Mouse (Mus musculus): ENCODE data around the gene Ccpg1. TPM values are rescaled to one million over a fixed set of nuclear protein-coding genes. Genes with fewer than 3 reads are reported as not detected.

Gene Ccpg1
- total RNA-seq, 2 experiments from 2014 or later: 115 to 120 TPM

DNA sequence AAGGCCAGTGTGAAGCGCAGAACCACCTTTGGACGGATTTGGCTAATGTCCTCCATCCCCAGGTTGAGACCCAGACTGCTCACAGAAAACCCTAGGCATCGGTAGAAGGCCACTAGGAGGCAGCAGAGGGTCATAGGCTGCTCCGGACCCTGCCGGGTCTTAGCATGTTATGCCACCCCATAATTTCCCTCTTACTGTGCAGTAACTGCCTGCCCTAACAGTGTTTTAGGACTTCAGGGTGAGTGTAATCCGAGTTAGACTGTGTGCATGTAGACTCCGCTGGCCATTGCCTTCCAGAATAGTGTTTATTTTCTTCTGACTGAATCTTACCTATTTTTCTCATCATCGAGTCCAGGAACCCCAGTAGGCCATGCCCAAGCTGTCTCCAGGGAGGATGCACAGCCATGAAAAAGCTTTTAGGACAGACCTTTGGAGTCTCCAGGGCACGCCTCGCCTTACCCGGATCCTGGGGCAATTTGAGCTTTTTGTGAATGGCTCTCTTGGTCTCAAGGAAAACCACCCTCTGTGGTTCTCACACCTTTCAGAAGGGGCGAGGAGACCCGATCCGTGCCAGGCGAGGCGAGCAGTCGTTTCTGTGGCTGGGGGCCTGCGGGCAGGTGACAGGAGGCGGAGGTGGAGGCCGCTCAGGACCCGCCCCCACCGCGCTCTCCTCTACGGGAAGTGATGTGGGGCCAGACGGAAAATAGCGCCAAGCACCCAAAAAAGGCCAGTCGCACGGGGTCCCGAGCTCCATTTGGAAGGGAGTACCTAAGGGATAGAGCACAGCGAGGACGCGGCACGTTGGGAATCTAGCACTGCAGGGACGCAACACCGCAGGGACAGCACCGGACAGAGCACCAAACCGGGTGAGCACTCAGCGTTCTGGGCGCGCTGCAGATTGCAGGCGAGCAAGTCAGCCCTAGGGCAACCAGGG is 59.2 kb downstream of the Ccpg1 start, which contains the start of gene Rab27a:
Gene Rab27a, plus strand, starts transcription at position 709 of the 934 bp plus-strand sequence.
- peak; percentile 85 to 89 for DNase-seq (ENCODE audit: low spot score in 2 of 2)

- no peak for DNase-seq (ENCODE audit: low spot score in 2 of 2)
These were observed 60.0 kb downstream of the Ccpg1 start for GRCm38 (mm10) chr9:73045204-73045603.

DNA sequence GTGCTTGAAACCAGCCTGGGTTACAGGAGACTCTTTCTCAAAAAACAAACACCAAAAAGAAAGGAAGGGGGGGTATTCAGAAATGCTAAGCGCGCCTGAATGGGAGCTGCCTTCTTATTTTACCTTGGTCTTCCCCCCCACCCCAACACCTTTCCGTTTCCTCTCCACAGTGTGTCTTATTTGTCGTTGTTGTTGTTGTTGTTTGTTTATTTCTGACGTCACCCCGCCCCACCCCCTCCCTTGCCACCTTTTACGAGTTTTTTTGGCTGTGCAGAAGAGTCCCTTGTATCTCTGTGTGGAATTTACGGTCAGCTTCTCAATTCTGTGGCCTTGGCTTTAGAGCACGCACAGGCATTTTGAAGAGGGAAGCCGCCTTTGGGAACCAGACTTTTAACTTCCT is 60.5 kb downstream of the Ccpg1 start:
- DNase-seq (ENCODE audit: low spot score in 2 of 2): no peak

DNA sequence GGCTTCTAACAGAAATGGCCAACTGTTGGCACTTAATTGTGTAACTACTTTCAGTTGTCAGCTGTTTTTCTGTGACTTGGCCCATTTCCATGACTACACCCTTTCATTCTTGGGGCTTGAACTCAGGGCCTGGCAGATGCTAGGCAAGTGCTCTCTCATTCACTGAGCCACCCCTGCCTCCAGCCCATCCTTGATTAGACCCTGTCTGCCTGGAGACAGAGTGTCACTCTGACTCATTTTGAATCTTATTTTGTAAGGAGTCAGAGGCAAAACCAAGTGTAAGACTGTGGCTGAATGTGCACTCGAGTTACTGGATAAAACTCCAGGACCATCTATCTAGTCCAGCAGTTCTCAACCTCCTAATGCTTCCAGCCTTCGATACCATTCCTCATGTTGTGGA is 62.7 kb downstream of the Ccpg1 start:
- no peak for DNase-seq (ENCODE audit: low spot score in 2 of 2)

DNA sequence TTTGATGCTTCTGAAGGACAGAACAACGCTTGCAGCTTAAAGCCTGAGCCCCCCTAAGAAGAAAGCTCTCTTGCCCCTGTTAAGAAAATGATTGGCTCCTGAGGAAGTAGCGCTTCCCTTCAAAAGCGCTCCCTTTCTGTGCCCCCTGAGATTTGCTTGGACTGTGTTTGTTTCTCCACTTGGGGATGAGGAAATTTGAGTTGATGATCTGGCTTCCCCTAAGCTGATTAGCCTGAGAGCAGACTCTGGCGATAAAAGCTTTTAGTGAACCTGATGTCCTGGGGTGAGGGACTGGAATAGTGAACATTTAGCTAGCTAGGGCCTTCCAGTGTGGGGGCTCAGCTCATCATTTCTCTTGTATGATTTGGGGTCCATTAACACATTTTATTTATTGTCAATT is 63.7 kb downstream of the Ccpg1 start:
- no peak for DNase-seq (ENCODE audit: low spot score in 2 of 2)

- no peak for DNase-seq (ENCODE audit: low spot score in 2 of 2)
These were observed 64.6 kb downstream of the Ccpg1 start for GRCm38 (mm10) chr9:73049833-73050232.

DNA sequence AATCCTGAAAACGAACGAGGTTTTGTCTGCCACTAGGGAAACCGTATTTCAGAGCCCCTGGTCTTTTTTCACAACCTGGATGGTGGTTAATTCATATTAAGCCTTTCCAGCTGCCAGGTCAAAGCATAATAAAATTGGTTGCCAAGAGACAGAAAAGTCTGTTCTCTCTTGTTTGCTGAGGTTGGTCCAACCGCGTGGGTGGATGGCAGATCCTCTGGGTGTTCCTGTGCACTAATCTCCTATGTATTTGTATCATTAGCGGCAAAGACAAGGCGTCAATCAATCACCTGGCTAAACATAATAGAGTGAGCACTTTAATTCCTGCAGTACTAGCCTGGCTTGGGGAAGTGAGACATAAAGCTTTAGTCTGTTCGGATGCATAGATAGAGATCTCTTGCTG is 65.4 kb downstream of the Ccpg1 start:
- no peak for DNase-seq (ENCODE audit: low spot score in 2 of 2)

- no peak for DNase-seq (ENCODE audit: low spot score in 2 of 2)
These were observed 70.2 kb downstream of the Ccpg1 start for GRCm38 (mm10) chr9:73055441-73055911.

- DNase-seq (ENCODE audit: low spot score in 2 of 2): no peak
These were observed 74.0 kb downstream of the Ccpg1 start for GRCm38 (mm10) chr9:73059224-73059623.

DNA sequence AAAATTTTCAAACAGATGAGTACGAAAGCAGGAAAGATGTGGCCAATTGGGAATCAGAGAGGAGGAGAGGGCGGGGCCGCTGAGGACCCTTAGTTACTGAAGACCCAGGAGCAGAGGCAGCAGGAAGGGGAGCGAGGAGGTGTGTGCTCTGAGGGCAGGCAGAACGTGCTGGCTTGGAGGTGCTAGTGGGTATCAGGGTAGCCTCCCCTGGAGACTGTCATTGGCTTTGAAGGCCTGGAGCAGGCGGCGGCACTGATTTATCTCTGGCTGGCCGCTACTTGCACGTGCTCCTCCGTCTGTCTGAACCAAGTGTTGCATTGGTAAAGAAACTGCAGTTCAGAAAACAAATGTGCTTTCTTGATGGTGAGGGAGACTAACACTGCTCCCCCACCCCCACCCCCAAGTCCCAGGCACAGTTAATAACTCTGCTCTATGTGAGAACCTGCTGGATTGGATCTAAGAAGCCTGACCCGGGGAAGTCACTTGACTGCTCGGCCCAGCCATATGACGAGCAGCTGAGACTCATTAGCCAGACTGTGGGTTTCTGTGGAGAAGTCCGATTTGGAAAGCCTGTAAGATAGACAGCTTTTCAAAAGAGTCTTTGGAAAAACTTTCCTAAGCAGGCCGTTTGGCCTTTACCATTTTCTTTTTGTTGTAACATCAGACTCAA is 78.5 kb downstream of the Ccpg1 start:
- no peak for DNase-seq (ENCODE audit: low spot score in 2 of 2)

Small RNAs within 50 kb of the gene (microRNA-seq; reads per million reads assigned to microRNA genes)
- 0 reads per million in 2 experiments for gene Gm27353

Other genes with a start within 250 kb of the Ccpg1 start
- 1 to 10 TPM; 1.7 to 3.0 TPM for gene Prtg, start 178.6 kb upstream of the Ccpg1 start, total RNA-seq (2021)
- gene Pygo1, start 59.8 kb upstream of the Ccpg1 start, total RNA-seq (2021): 10 to 100 TPM; 18.6 to 19.5 TPM
- gene Dyx1c1, start 26.6 kb upstream of the Ccpg1 start, total RNA-seq (2021): 1 to 10 TPM; 1.8 to 2.2 TPM
- not detected for gene Gm44503, start 26.6 kb upstream of the Ccpg1 start, total RNA-seq (2021)
- gene Ccpg1os, start within 50 bp of the Ccpg1 start, total RNA-seq (2021): 1 to 10 TPM; 9.1 to 9.5 TPM
- gene Pigb, start 54.9 kb downstream of the Ccpg1 start, total RNA-seq (2021): 10 to 100 TPM; 12.4 to 13.5 TPM
- gene Rab27a, start 59.4 kb downstream of the Ccpg1 start, total RNA-seq (2021): 1 to 10 TPM; 8.2 to 8.4 TPM
- gene Khdc3, start 116.4 kb downstream of the Ccpg1 start, total RNA-seq (2021): 1 to 10 TPM; 1.7 to 2.3 TPM
- under 1 TPM in 1 of 2 experiments, not detected in 1; 0.49 TPM for gene Gm20509, start 117.0 kb downstream of the Ccpg1 start, total RNA-seq (2021)
- gene Rsl24d1, start 128.0 kb downstream of the Ccpg1 start, total RNA-seq (2021): 10 to 100 TPM; 53.4 to 60.5 TPM

All from left cerebral cortex, adult 18-20 months (tissue).